Mouse (Mus musculus) intestine, embryonic 14.5 days (tissue): Measurements from ENCODE around the gene Vhl. TPM values are rescaled to one million over a fixed set of nuclear protein-coding genes. Genes with fewer than 3 reads are reported as not detected.
"Not testable (repeated sequence)": the region's sequence is repeated elsewhere in the genome, so short reads cannot be mapped to it uniquely, and the experiment has no call there.

Experiments used
- ATAC-seq: fragments of 200-750 bp; cut with Nextera tagmentation; replicated peaks from 2 replicates; pipeline ENCODE4 v1.8.0; 2017; ENCODE audit warnings: low read depth, moderate number of reproducible peaks, moderate TSS enrichment, moderate library complexity; ENCODE audit not compliant: low FRiP score, low TSS enrichment
- DNase-seq: peaks from one replicate; pipeline ENCODE4 v3.0.0-alpha.2; 2018; ENCODE audit warnings: low spot score
- H3K27ac ChIP-seq: fragments of 300-500 bp; sonication (generic); 2 replicates; pipeline ENCODE4 v1.5.1; 2014; ENCODE audit warnings: low read depth, mild to moderate bottlenecking, control low read depth
- H3K27me3 ChIP-seq: fragments of 300-500 bp; sonication (generic); replicated peaks from 2 replicates; pipeline ENCODE4 v1.6.1; 2014; ENCODE audit warnings: low read length, control low read depth; ENCODE audit not compliant: control insufficient read depth, insufficient read depth
- H3K36me3 ChIP-seq: fragments of 300-500 bp; sonication (generic); 2 replicates; pipeline ENCODE4 v1.6.1; 2014; ENCODE audit warnings: low read length, control low read depth; ENCODE audit not compliant: control insufficient read depth, insufficient read depth
- H3K4me1 ChIP-seq: fragments of 300-500 bp; sonication (generic); replicated peaks from 2 replicates; pipeline ENCODE4 v1.6.1; 2014; ENCODE audit warnings: low read length, control low read depth, mixed read lengths; ENCODE audit not compliant: control insufficient read depth, insufficient read depth
- H3K4me2 ChIP-seq: fragments of 300-500 bp; sonication (generic); 2 replicates; pipeline ENCODE4 v1.6.1; 2014; ENCODE audit warnings: low read length
- H3K4me3 ChIP-seq: fragments of 300-500 bp; sonication (generic); 2 replicates; pipeline ENCODE4 v1.5.1; 2014; ENCODE audit warnings: low read depth, low read length, control low read depth, mixed read lengths
- H3K9ac ChIP-seq: fragments of 300-500 bp; sonication (generic); 2 replicates; pipeline ENCODE4 v1.6.1; 2014; ENCODE audit warnings: mild to moderate bottlenecking, low read length
- H3K9me3 ChIP-seq: fragments of 300-500 bp; sonication (generic); 2 replicates; pipeline ENCODE4 v1.6.1; 2016; ENCODE audit warnings: low read length, control low read depth; ENCODE audit not compliant: control insufficient read depth
- WGBS: fragments of 180-500 bp; shearing (Covaris S2); extraction: QIAGEN DNeasy Blood & Tissue Kit; methylation state at CpG from one replicate; pipeline ENCODE4 v1.1.7; 2014; 5-methylcytosine and 5-hydroxymethylcytosine counted together
- polyA plus RNA-seq: library from polyadenylated mRNA; unstranded; fragments of >200 nt; fragmentation: Nextera tagmentation; extraction: Ambion mirVana; gene quantifications from 2 replicates; pipeline ENCODE4 v1.2.1, GENCODE M21; 2014

Gene Vhl
- polyA plus RNA-seq, 1 experiment from 2014 or later = 41.6 TPM

DNA sequence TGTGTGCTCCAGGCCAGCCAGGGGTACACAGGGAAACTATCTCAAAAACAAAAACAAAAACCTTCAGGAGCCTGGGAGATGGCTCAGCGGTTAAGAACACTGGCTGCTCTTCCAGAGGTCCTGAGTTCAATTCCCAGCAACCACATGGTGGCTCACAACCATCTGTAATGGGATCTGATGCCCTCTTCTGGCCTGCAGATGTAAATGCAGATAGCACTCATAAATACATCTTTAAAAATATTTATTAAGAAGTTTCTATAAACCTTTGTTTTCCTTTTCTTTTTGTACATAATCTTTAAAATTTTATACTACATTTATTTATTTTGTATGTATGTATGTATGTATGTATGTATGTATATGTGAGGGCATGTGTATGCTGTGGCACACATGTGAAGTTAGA is 48.3 kb downstream of the Vhl start:
- H3K9me3 ChIP-seq, H3K9ac ChIP-seq, H3K27me3 ChIP-seq, H3K4me1 ChIP-seq, ATAC-seq, DNase-seq, H3K27ac ChIP-seq, H3K4me3 ChIP-seq, H3K36me3 ChIP-seq, H3K4me2 ChIP-seq: not testable (repeated sequence)
- WGBS = 77% methylated on average over 1 of the region's 1 CpGs

GRCm38 (mm10) chr6:113672989-113673388 is 49.2 kb downstream of the Vhl start:
- WGBS = 76% methylated on average over 6 of the region's 6 CpGs
- no peak overlapping the region for H3K27ac ChIP-seq
- DNase-seq (no peak), ATAC-seq (no peak)
- H3K4me2 ChIP-seq = no peak overlapping the region
- no peaks in the 10 kb centered on the region for H3K27me3 ChIP-seq
- H3K4me1 ChIP-seq = peaks cover 9% of the 10 kb centered on the region; the same call in 1 of the 2 replicates
- no peaks in the 10 kb centered on the region for H3K36me3 ChIP-seq
- no peak overlapping the region for H3K4me3 ChIP-seq
- H3K9me3 ChIP-seq = no peaks in the 10 kb centered on the region
- no peak overlapping the region for H3K9ac ChIP-seq

- no peak for DNase-seq
- Histone ChIP-seq H3K4me2 (no peak overlapping the region), H3K9ac (no peak overlapping the region), H3K4me1 (no peaks in the 10 kb centered on the region), H3K27me3 (no peaks in the 10 kb centered on the region), H3K36me3 (no peaks in the 10 kb centered on the region), H3K9me3 (no peaks in the 10 kb centered on the region), H3K27ac (no peak overlapping the region), H3K4me3 (no peak overlapping the region)
- 81% methylated on average over 4 of the region's 4 CpGs for WGBS
- no peak for ATAC-seq
Measured at GRCm38 (mm10) chr6:113675234-113675633, 51.5 kb downstream of the Vhl start.

DNA sequence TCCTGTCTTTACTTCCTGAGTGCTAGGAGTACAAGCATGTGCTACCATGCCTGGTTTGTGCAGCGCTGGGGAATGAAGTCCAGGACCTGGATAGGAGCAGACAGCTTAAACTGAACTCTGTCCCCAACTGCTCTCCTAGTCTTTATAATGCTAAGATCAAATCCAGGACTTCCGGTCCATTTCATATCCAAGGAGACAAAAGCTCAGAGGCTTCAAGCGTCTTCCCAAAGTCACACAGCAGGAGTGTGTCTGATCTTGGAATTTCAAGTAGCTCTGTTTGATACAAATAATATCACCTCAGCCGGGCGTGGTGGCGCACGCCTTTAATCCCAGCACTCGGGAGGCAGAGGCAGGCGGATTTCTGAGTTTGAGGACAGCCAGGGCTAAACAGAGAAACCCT is 52.2 kb downstream of the Vhl start:
- Histone ChIP-seq H3K27ac (no peak overlapping the region), H3K9ac (no peak overlapping the region), H3K9me3 (no peaks in the 10 kb centered on the region), H3K4me3 (no peak overlapping the region), H3K36me3 (no peaks in the 10 kb centered on the region), H3K4me1 (no peaks in the 10 kb centered on the region), H3K4me2 (no peak overlapping the region), H3K27me3 (no peaks in the 10 kb centered on the region)
- 95% methylated on average over 9 of the region's 9 CpGs for WGBS
- DNase-seq = no peak
- no peak for ATAC-seq

DNA sequence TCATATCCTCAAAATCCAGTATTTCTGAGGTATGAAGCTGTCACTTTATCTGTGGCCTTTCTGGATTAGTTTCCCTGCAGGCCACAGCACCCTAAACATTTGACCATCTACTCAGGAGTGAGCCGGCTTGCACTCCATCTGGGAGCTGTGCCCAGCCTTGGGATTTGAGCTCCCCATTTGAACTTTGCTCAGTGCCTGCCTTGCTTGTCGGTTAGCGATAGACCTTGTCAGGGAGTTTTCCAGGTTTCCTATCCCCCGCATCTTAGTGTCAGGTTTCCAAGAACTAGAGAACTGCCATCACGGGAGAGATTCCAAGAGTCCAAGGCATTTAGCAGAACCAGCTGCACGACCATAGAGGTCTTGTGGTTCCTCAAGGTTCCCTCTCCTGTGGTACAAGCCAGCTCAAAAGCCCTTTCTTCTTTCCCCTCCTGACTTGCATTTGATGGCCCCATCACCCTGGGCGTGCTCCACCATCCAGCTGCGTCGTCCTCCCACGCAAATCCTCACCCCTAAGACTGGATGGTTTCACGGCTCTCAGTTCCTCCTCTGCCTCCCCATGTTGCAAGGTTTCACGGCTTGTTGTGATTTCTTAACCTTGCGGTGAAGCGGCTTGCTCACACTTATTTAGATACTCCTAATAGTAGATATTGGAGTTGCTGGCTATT is 53.4 kb downstream of the Vhl start:
- no peaks in the 10 kb centered on the region for H3K9me3 ChIP-seq
- no peak overlapping the region for H3K4me2 ChIP-seq
- H3K4me1 ChIP-seq = no peaks in the 10 kb centered on the region
- H3K27ac ChIP-seq = no peak overlapping the region
- no peak overlapping the region for H3K9ac ChIP-seq
- no peak overlapping the region for H3K4me3 ChIP-seq
- 64% methylated on average over 14 of the region's 14 CpGs for WGBS
- DNase-seq = no peak
- no peaks in the 10 kb centered on the region for H3K36me3 ChIP-seq
- no peaks in the 10 kb centered on the region for H3K27me3 ChIP-seq
- no peak for ATAC-seq

GRCm38 (mm10) chr6:113678246-113679012 is 54.7 kb downstream of the Vhl start:
- Histone ChIP-seq H3K9me3 (no peaks in the 10 kb centered on the region), H3K4me2 (no peak overlapping the region), H3K27ac (no peak overlapping the region), H3K36me3 (no peaks in the 10 kb centered on the region), H3K4me3 (no peak overlapping the region), H3K9ac (no peak overlapping the region), H3K4me1 (no peaks in the 10 kb centered on the region), H3K27me3 (no peaks in the 10 kb centered on the region)
- no peak for ATAC-seq
- WGBS = 77% methylated on average over 14 of the region's 14 CpGs
- no peak for DNase-seq

DNA sequence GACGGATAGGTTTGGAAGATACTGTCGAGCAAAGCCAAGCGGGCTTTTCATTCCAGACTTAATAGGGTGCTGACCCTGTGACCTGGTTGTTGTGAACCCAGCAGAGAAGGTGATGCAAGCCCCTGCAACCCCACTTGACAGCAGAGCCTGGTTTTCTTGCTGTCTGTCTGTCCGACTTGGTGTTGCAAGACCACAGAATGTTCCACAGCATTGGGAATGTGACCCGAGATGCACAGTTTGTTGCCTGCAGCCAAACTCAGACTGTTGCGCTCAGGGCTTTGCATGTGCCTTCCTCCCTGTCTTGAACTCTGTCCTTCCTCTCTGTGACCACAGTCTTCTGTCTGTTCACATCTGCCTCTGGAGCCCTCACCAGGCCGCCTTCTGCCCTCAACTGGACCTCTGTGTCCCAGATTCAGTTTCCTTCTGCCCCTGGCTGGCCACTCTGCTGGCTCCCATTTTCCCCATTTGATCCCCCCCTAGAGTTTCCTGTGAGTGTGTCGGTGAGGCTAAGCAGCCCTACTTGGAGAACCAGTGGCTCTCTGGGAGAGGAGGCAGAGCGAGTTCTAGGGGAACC is 56.3 kb downstream of the Vhl start:
- DNase-seq (no peak), ATAC-seq (no peak)
- H3K9ac ChIP-seq = no peak overlapping the region
- 80% methylated on average over 9 of the region's 9 CpGs for WGBS
- no peaks in the 10 kb centered on the region for H3K9me3 ChIP-seq
- H3K27ac ChIP-seq = no peak overlapping the region
- no peaks in the 10 kb centered on the region for H3K36me3 ChIP-seq
- H3K4me1 ChIP-seq = no peaks in the 10 kb centered on the region
- H3K4me2 ChIP-seq = no peak overlapping the region
- H3K4me3 ChIP-seq = no peak overlapping the region
- H3K27me3 ChIP-seq = no peaks in the 10 kb centered on the region
